Mouse (Mus musculus): ENCODE measurements around the gene Gm9887. TPM values are rescaled to one million over a fixed set of nuclear protein-coding genes. Genes with fewer than 3 reads are reported as not detected.
"Not testable (repeated sequence)": the region's sequence is repeated elsewhere in the genome, so short reads cannot be mapped to it uniquely, and the experiment has no call there.

The Gm9887 gene
- polyA plus RNA-seq, 2 experiments from 2014 or later, result 0.54 TPM; not detected in 1

- ATAC-seq, result peak; percentile 97
Observed at GRCm38 (mm10) chr12:69385542-69386280, 13.5 kb upstream of the Gm9887 start.

GRCm38 (mm10) chr12:69384606-69385005 is 12.3 kb upstream of the Gm9887 start:
- no peak for ATAC-seq

DNA sequence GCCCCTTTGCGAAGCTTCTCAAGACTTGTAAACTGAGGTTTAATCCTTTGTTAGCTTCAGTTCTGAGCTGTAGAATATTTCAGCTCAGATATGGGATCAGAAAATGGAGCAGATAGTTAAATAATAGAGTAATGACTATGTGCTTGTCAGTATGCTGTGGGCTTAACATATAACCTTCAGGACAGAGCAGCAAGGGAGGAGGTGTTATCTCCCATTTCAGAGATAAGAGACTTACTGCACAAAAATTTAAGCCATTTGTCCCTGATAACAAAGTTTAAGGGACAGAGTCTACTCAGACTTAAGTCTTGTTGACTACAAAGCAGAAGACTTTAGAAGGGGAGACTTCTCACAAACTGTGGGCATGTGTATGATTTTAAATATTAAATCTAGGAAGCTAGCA is 10.6 kb upstream of the Gm9887 start:
- no peak for ATAC-seq

DNA sequence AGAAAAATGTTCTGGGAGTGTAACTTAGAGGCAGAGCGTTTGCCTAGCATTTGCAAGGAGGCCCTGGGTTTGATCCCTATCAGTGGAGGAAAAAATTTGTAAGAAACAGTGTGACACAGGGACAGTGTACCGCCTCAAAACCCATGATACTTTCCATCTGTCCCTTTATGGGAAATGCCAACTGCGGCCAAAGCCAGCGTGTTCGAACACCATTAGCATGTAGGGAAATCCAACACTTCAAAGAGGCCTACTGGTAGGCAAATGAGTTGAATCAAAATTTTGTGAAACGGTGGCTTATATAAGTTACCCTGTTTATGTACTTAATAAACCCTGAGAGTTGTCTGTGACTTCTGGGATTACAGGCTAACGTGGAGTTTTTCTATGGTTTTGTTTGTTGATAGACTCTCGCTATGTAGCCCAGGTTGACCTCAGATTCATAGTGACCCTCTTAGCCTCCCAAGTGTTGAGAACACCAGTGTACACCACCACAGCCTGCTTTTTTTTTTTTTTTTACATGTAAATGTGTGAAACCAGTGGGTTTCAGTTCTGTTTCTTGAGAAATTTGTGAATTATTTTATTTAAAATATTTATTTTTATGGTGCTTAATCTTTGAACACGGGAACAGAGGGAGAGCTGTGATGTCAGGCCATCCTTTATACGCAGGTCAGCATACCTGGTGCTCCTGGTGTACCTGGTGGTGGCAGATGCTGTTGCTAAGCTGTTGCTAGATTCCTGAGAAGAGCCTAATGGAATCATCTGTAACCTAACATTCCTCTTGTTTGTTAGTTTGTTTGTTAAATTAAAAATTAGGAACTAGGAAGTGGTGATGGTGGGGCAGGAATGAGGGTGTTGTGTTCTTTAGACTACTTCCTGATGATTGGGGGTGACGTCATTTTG is 6.5 kb upstream of the Gm9887 start:
- peak; percentile 7 for ATAC-seq

DNA sequence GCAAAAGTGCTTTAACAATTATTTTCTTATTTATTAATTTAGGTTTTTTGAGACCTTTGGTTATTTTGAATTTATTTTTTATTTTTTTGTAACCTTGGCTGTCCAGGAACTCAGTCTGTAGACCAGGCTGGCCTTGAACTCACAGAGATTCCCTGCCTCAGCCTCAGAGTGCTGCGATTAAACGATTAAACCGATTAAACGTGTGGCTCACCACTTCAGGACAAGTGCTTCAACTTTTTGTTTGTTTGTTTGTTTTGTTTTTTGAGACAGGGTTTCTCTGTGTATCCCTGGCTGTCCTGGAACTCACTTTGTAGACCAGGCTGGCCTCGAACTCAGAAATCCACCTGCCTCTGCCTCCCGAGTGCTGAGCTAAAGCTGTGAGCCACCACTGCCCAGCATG is 5.4 kb upstream of the Gm9887 start:
- not testable (repeated sequence) for ATAC-seq

GRCm38 (mm10) chr12:69377188-69377587 is 4.9 kb upstream of the Gm9887 start:
- no peak for ATAC-seq

DNA sequence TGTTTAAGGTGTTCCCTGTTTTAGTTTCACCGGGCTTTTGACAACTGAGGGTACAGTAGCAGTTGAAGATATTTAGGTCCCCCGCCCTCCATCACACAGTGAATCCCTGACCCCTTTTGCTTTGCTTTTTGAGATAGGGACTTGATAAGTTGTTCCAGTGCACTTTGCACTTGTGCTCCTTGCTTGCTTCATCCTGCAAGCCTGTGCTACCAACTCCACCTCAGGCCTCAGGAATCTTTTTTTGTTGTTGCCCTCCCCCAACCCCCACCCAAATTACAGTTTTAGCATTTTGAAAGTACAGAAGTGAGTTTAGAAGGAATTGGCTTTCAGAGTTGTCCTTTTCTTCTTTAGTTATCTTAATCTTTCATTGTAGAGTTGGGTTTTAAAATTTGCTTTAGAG is 3.9 kb upstream of the Gm9887 start:
- no peak for ATAC-seq

DNA sequence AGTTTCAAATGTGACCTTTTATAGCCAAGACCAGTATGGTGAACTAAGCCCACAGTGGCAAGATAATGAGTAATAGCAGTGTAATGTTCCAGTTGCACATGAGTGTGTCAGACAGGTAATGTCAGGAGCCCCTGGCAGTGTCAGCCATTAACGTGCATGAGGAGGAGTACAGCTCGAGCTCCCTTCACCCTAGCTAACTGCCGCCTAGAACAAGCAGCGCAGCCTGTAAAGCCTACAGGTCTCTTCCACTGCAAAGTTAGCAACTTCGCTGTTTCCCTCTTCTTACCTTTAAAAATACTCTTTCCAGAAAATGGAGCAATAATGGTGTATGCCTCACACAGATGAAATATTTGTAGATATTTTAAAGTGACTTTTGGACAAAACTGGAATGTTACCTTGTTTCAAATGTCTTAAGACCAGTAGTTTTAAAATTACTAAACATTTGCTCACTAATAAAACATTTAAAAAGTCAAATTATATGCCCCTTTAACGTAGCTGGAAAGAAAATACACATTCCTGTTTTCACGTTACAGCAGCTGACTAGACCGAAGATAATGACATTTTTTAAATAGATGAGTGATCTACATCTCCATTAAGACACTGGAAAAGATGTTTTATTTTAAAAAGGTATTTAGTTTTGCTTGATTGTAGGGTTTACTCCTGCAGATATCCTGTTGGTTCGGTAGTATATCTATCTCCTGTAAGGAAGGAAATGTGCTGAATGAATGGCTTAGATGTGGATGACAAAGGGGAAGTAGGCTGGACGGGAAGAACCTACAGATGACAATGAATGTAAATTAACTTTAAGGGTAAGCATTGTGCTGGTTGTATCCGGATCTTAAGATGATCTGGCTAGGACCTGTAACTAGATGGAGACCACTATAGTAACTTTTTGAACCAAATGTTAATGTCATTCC is 1.9 kb upstream of the Gm9887 start:
- no peak for ATAC-seq

- ATAC-seq, result no peak
Observed at GRCm38 (mm10) chr12:69372731-69373331, 573 bp upstream of the Gm9887 start.

DNA sequence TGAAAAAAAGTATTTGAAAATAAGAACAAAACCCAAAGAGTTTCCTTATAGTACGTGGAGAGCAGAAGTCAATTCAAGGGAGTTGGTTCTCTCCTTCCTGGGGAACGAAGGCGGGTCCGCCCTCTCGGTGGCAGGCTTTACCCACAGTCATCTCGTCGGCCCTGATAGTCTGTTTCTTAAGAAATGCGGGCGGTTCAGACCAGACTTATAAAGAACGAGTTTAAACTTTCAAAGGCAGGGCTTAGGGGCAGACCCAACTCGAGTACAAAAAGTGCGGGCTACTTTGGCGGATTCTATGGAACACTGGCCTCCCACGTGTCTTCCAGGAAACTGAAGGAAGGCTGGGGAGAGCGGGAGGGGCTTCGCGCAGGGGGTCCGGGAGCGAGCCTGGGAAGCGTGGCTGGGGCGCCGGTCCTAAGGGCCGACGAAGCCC is 821 bp downstream of the Gm9887 start:
- peak; percentile 52 for ATAC-seq

- no peak for ATAC-seq
Observed at GRCm38 (mm10) chr12:69370936-69371335, 1.3 kb downstream of the Gm9887 start.

- ATAC-seq, result no peak
Observed at GRCm38 (mm10) chr12:69367557-69367956, 4.7 kb downstream of the Gm9887 start.

DNA sequence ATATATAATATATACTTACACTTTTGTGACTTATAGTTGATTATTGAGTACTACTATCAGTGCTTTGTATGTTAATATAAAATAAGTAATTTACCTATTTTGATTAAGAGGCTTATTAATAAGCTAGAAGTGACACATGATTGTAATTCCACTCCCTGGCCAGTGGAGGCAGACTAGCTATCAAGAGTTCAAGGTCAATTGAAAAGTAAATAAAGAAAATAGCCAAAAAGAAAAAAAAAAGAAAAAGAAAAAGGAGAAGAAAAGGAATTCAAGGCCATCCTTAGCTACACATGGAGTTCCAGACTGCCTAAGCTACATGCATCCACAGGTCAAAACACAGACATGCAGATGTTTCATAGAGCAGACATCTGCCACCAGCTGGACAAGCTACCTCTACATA is 5.8 kb downstream of the Gm9887 start:
- no peak for ATAC-seq

DNA sequence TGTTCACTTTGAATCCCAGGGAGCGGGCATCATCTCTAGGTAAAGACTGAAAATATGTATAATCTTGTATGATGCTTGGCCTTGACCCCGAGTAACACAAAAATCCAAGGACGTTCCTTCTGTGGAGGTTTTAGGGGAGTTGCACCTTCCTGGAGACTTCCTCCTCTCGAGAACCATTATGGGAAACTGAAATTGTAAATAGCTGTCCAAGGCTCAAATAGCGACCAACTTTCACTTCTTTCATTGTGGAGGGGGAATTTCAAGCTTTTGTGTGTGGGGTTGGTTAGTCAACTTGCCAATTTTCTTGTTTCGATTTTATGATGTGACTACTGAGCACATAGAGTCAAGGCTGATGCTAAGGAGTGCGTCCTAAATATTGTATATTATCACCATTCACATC is 6.5 kb downstream of the Gm9887 start:
- ATAC-seq, result no peak

DNA sequence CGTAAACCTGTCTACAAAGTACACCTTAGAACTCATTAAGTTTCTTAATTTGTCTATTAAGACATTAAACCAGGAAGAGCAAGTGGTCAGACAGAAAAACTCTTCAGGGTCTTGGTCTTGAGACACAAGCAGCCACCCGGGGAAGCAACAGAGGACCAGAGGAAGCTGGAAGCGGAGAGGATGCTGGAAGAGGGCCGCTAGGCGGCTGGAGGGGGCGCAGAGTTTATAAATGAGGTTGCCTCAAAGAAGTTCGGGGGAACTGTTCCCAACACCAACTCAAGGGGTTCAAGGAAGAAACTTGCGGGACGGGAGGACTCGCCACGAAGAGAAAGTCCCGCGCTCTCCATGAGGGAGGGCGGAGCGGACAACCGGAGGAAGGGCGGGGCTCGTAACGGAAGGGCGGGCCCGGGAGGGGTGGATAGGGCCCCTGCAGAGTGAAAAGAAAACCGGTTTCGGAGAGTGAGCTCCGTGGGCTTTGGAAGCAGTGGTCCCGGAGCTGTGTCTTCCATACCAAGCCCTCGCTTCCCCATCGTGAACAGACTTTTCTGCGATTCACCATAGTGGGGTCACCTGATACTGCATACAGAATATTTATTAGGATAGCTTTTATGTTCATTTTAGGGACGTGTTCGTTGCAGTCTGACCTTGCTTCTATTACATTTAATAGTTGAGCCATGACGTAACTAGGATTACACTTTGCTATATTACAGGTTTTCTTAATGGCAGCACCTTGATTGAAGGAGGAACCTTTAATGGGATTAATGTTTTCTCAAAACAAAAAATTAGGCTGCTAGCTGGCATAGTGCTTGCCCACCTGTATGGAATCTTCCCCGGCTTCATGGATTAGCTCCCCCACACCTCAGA is 8.1 kb downstream of the Gm9887 start:
- ATAC-seq, result peak; percentile 46

DNA sequence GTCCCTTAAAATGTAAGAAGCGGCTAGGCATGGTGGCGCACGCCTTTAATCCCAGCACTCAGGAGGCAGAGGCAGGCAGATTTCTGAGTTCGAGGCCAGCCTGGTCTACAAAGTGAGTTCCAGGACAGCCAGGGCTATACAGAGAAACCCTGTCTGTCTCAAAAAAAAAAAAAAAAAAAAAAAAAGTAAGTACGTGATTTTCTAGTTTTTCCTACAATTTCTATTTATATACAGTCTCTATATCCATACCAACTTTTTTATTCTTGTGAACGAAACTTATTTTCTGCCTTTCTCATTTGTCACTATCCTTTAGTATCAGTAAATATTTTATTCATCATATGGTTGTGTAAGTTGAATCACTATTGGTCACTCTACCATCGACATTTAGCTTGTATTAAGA is 9.1 kb downstream of the Gm9887 start:
- not testable (repeated sequence) for ATAC-seq

GRCm38 (mm10) chr12:69362388-69362787 is 9.9 kb downstream of the Gm9887 start:
- no peak for ATAC-seq

DNA sequence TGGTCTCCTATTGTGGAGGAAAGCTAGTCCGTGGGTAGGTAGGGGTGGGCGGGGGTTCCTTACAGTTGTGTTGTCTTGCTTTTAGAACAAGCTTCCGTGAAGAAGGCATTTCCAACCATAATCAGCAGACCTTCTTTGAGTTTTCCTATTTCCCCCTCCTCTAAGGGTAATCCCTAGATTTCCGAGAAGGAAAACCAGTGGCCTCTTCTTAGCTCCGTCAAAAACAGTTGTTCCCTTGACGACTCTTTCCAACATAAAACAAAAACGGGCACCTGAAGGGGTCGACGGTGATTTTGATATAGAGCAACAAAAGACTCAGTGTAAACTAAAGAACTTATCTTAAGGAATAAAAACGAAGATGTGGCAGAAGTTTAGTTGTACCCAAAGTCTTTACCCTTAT is 10.3 kb downstream of the Gm9887 start:
- no peak for ATAC-seq

- ATAC-seq, result peak; percentile 88
Observed at GRCm38 (mm10) chr12:69360997-69361899, 11.0 kb downstream of the Gm9887 start.

- ATAC-seq, result peak; percentile 29
Observed at GRCm38 (mm10) chr12:69360655-69360996, 11.6 kb downstream of the Gm9887 start.

Data from CD4-positive, CD25-positive, alpha-beta regulatory T cell, adult 4 months (primary cell).